Mouse (Mus musculus): ENCODE measurements at regions not wholly inside any gene's neighbourhood (a gene's known extent, or its start where the extent isn't known, plus 50 kb on each side); places are given as distances from the start of the nearest gene placed in this dataset.

DNA sequence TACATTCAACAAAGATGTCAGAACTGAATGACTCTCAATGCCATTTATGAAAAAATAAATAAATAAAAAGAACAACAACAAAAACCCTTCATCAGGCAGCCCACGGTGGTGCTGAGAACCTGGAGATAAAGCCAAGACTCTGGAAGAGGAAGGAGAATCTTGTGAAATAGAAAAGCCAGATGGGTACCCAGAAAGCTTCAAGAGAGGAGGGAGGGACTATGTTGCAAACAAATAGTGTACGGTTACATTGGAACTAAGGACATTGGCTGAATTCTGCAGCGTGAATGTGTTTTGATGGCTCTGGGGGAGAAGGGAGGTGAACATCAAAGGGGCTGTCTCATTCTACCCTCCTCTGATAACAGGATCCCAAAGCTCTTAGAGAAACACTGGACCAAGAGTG is 57.8 kb upstream of the Rybp start:
- DNase-seq, result no peak
- intact Hi-C loops (cut with DNase I), result no loop called here

DNA sequence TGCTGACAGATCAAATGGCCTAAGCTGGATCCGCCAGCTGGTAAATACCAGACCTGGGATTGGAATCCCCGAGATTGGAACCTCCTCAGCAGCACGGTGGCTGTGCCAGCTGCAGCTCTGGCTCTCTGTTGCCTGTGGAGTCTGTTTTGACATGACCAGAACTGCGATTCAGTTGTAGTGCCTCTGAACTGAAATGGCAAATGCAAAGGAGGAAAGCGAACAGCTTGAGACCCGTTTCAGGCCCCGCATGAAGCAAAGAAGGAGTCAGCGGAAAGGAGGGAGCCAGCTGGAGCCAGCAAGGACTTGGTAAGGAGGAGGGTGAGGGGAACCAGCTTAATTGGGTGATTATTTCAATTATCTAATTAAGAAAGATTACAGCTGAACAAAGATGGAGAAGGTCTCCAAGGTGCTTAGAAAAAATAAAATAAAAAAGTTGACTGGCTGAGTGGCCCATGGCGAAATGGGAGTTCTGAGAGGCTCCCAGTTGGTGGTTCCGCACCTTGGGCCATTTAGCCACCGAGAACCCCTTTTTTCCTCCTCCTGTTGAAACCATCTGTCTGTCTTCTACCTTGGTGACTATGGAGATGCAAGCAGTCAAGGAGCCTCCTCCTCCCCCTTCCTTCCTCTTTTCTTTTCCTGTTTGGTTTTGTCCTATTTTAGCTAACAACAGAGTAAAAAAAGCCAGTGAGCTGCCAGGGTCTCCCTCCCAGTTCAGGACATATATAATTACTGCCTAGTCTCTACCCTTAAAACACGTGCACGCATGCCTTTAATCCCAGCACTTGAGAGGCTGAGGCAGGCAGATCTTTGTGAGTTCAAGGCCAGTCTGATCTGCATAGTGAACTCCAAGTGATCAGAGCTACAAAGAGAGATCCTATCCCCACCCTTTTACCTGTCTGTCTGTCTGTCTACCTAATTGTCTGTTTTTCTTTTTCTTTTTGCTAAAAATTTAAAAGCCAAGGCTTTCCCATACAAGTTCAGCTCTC is 54.3 kb upstream of the Rybp start:
- intact Hi-C loops (cut with DNase I), result no loop called here
- DNase-seq, result no peak

DNA sequence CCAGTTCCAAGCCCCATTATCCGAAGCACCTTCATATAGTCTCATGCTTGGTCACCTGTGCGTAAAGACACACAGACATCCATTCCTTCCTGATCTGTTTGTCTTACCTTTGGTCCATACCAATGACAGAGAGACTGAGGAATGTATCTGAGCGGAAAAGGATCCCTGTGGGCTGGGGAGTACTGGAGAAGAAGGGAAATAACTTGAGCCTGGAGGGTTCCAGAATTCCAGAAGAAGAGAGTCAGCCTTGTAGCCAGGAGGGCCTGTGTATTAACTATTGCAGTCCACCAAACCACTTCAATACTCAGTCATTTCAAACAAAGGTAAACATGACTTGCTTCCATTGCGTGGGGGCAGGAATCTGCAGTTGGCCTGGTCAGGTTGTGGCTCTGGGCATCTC is 51.0 kb upstream of the Rybp start:
- intact Hi-C loops (cut with DNase I), result no loop called here

More for the DNA sequence above, 51.0 kb upstream of the Rybp start:
- no peak for DNase-seq
